Mouse (Mus musculus): ENCODE measurements around the gene 2700081O15Rik.

DNA sequence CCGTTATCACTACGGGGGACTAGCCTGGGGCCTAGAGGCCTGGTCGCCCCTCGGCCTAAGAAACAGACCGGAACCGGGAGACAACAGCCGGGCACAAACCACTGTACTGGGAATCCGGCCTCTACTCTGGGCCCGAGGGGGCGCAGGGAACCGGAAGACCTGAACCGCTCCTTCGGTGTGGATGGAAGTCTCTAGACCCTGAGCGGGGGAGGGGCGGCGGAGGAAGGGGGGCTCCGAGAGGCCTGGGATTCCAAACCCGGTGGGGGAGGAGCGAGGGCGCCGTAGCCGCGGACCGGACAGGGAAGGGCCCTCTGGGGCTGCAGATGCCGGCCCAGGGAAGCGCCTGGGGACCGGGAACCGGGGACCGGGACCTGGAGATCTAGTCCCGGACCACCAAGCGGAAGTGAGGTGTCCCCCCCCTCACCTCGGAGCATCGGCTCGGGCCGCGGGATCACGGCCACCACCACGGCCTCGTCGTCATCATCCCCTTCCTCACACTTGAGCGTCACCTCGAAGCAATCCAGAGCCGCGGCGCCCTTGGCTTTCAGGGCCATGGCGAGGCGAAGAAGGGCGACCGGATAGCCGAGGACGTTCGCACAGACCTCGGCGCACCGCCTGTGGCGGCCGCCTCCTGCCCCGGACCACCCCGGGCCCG lies 35.0 kb upstream of the 2700081O15Rik start:
- no peak for TF ChIP-seq CTCF (IDR thresholded peaks at IDR 0.05; ENCODE audit: insufficient read depth, low read length)
- TF ChIP-seq POLR2A (IDR thresholded peaks at IDR 0.05; ENCODE audit: borderline replicate concordance, extremely low read depth, low read depth, low read length), result no peak

Measured in lung, adult 2 months (tissue).